Mouse (Mus musculus): Measurements from ENCODE around the gene Slc35d1.
"Not testable (repeated sequence)": the region's sequence is repeated elsewhere in the genome, so short reads cannot be mapped to it uniquely, and the experiment has no call there.

The Slc35d1 gene

GRCm38 (mm10) chr4:103188786-103189640 lies 26.0 kb downstream of the Slc35d1 start:
- DNase-seq (ENCODE audit: low spot score in 2 of 2): no peak

GRCm38 (mm10) chr4:103180300-103180888 lies 34.6 kb downstream of the Slc35d1 start:
- DNase-seq (ENCODE audit: low spot score in 2 of 2): no peak

- peak in 1 of 2 experiments; percentile 15 for DNase-seq (ENCODE audit: low spot score in 2 of 2)
These were observed 35.4 kb downstream of the Slc35d1 start for GRCm38 (mm10) chr4:103179581-103179980.

- peak; percentile 45 to 51 for DNase-seq (ENCODE audit: low spot score in 2 of 2)
These were observed 36.2 kb downstream of the Slc35d1 start for GRCm38 (mm10) chr4:103178635-103179318.

- DNase-seq (ENCODE audit: low spot score in 2 of 2): peak in 1 of 2 experiments; percentile 17
These were observed 37.3 kb downstream of the Slc35d1 start for GRCm38 (mm10) chr4:103177681-103178080.

- peak in 1 of 2 experiments; percentile 37 for DNase-seq (ENCODE audit: low spot score in 2 of 2)
These were observed 41.0 kb downstream of the Slc35d1 start for GRCm38 (mm10) chr4:103174001-103174400.

GRCm38 (mm10) chr4:103173507-103173906 lies 41.5 kb downstream of the Slc35d1 start:
- DNase-seq (ENCODE audit: low spot score in 2 of 2): no peak

- DNase-seq (ENCODE audit: low spot score in 2 of 2): peak in 1 of 2 experiments; percentile 31
These were observed 43.7 kb downstream of the Slc35d1 start for GRCm38 (mm10) chr4:103171256-103171655.

- DNase-seq (ENCODE audit: low spot score in 2 of 2): not testable (repeated sequence)
These were observed 48.8 kb downstream of the Slc35d1 start for GRCm38 (mm10) chr4:103166198-103166597.

- DNase-seq (ENCODE audit: low spot score in 2 of 2): no peak
These were observed 56.2 kb downstream of the Slc35d1 start for GRCm38 (mm10) chr4:103158781-103159180.

GRCm38 (mm10) chr4:103151946-103152345 lies 63.0 kb downstream of the Slc35d1 start:
- DNase-seq (ENCODE audit: low spot score in 2 of 2): no peak

GRCm38 (mm10) chr4:103146339-103146738 lies 68.6 kb downstream of the Slc35d1 start:
- DNase-seq (ENCODE audit: low spot score in 2 of 2): peak; percentile 70 to 86

GRCm38 (mm10) chr4:103136946-103137345 lies 78.0 kb downstream of the Slc35d1 start:
- no peak for DNase-seq (ENCODE audit: low spot score in 2 of 2)

- no peak for DNase-seq (ENCODE audit: low spot score in 2 of 2)
These were observed 88.4 kb downstream of the Slc35d1 start for GRCm38 (mm10) chr4:103126533-103126932.

GRCm38 (mm10) chr4:103123606-103124005 lies 91.4 kb downstream of the Slc35d1 start:
- no peak for DNase-seq (ENCODE audit: low spot score in 2 of 2)

- no peak for DNase-seq (ENCODE audit: low spot score in 2 of 2)
These were observed 91.9 kb downstream of the Slc35d1 start for GRCm38 (mm10) chr4:103123086-103123485.

- DNase-seq (ENCODE audit: low spot score in 2 of 2): no peak
These were observed 94.0 kb downstream of the Slc35d1 start for GRCm38 (mm10) chr4:103120874-103121389.

All from right cerebral cortex, postnatal 10 days (tissue).